Mouse (Mus musculus) skeletal muscle tissue, postnatal 0 days (tissue): Measurements from ENCODE around the gene Dixdc1. TPM values are rescaled to one million over a fixed set of nuclear protein-coding genes. Genes with fewer than 3 reads are reported as not detected.

Source experiments
- polyA plus RNA-seq: library from polyadenylated mRNA; unstranded; fragments of >200 nt; fragmentation: Nextera tagmentation; extraction: Ambion mirVana; gene quantifications from 2 replicates; pipeline ENCODE4 v1.2.1, GENCODE M21; 2015

Gene Dixdc1
- polyA plus RNA-seq = 5.2 and 6.3 TPM in 2 replicates

GRCm38 (mm10) chr9:50738914-50739870 lies at the start of gene Dixdc1:
Dixdc1 (minus strand) TSS chr9:50739517.

GRCm38 (mm10) chr9:50774991-50775612 lies 35.8 kb upstream of the Dixdc1 start, which contains the start of the genes Alg9 and 1110032A03Rik:
Alg9 (plus strand) TSS chr9:50775019.
1110032A03Rik (minus strand) TSS chr9:50775520.

GRCm38 (mm10) chr9:50768107-50769002 lies 29.0 kb upstream of the Dixdc1 start, which contains the start of gene Fdxacb1:
Fdxacb1 (plus strand) TSS chr9:50768236.

GRCm38 (mm10) chr9:50752054-50752602 lies 12.8 kb upstream of the Dixdc1 start, which contains the start of gene Hspb2:
Hspb2 (minus strand) TSS chr9:50752354.

GRCm38 (mm10) chr9:50751323-50751722 lies 12.0 kb upstream of the Dixdc1 start, which contains the start of gene Cryab:
Cryab (plus strand) TSS chr9:50751325.

GRCm38 (mm10) chr9:50746214-50746677 lies 6.9 kb upstream of the Dixdc1 start, which contains the start of gene 2310030G06Rik:
2310030G06Rik (minus strand) TSS chr9:50746536.

GRCm38 (mm10) chr9:50659392-50660217 lies 79.7 kb downstream of the Dixdc1 start, which contains the start of gene Dlat:
Dlat (minus strand) TSS chr9:50659780.

GRCm38 (mm10) chr9:50616766-50617603 lies 122.3 kb downstream of the Dixdc1 start, which contains the start of the genes Pih1d2 and Nkapd1:
Pih1d2 (plus strand) TSS chr9:50617321.
Nkapd1 (minus strand) TSS chr9:50617464.

Other genes with a start within 250 kb of the Dixdc1 start
- 0.19 and 0.72 TPM in 2 replicates for gene Plet1, start 245.0 kb downstream of the Dixdc1 start, polyA plus RNA-seq
- 51.1 and 58.1 TPM in 2 replicates for gene Pts, start 210.8 kb downstream of the Dixdc1 start, polyA plus RNA-seq
- 4.8 and 8.2 TPM in 2 replicates for gene Il18, start 184.7 kb downstream of the Dixdc1 start, polyA plus RNA-seq
- gene Bco2, start 184.3 kb downstream of the Dixdc1 start, polyA plus RNA-seq = 0.17 and 0.19 TPM in 2 replicates
- not detected in 2 replicates for gene Tex12, start 178.2 kb downstream of the Dixdc1 start, polyA plus RNA-seq
- gene Sdhd, start 135.7 kb downstream of the Dixdc1 start, polyA plus RNA-seq = 647 and 653 TPM in 2 replicates
- 233 and 251 TPM in 2 replicates for gene Timm8b, start 135.6 kb downstream of the Dixdc1 start, polyA plus RNA-seq
- 0.77 and 1.0 TPM in 2 replicates for gene Pih1d2, start 122.2 kb downstream of the Dixdc1 start, polyA plus RNA-seq
- gene Nkapd1, start 122.1 kb downstream of the Dixdc1 start, polyA plus RNA-seq = 11.4 and 11.5 TPM in 2 replicates
- 152 and 165 TPM in 2 replicates for gene Dlat, start 79.7 kb downstream of the Dixdc1 start, polyA plus RNA-seq
- gene 2310030G06Rik, start 7.0 kb upstream of the Dixdc1 start, polyA plus RNA-seq = 1.7 and 2.6 TPM in 2 replicates
- gene Cryab, start 11.8 kb upstream of the Dixdc1 start, polyA plus RNA-seq = 938 and 1,056 TPM in 2 replicates
- 267 and 317 TPM in 2 replicates for gene Hspb2, start 12.8 kb upstream of the Dixdc1 start, polyA plus RNA-seq
- 7.0 and 8.2 TPM in 2 replicates for gene Fdxacb1, start 28.7 kb upstream of the Dixdc1 start, polyA plus RNA-seq
- gene Alg9, start 35.5 kb upstream of the Dixdc1 start, polyA plus RNA-seq = 12.8 and 17.6 TPM in 2 replicates
- gene 1110032A03Rik, start 36.0 kb upstream of the Dixdc1 start, polyA plus RNA-seq = 33.2 and 34.6 TPM in 2 replicates
- 9.8 and 16.7 TPM in 2 replicates for gene Ppp2r1b, start 105.8 kb upstream of the Dixdc1 start, polyA plus RNA-seq